Mouse (Mus musculus) bone marrow macrophage, adult 2 months (primary cell): ENCODE results near the gene Spsb4. TPM values are rescaled to one million over a fixed set of nuclear protein-coding genes. Genes with fewer than 3 reads are reported as not detected.

Experiments
- H3K27ac ChIP-seq: 2 replicates; pipeline ENCODE4 v1.5.1; 2012; ENCODE audit warnings: low read depth, low read length; ENCODE audit not compliant: insufficient read depth
- H3K4me1 ChIP-seq: 2 replicates; pipeline ENCODE4 v1.6.1; 2012; ENCODE audit warnings: low read length; ENCODE audit not compliant: control insufficient read depth, insufficient read depth
- H3K4me3 ChIP-seq: 2 replicates; pipeline ENCODE4 v1.5.1; 2012; ENCODE audit warnings: mild to moderate bottlenecking, low read length, moderate library complexity; ENCODE audit not compliant: insufficient read depth
- CTCF ChIP-seq: IDR thresholded peaks from 2 replicates; pipeline ENCODE4 v1.5.1; 2012; ENCODE audit warnings: low read depth, mild to moderate bottlenecking, low read length, moderate library complexity
- POLR2A ChIP-seq: IDR thresholded peaks from 2 replicates; pipeline ENCODE4 v1.6.1; 2012; ENCODE audit warnings: mild to moderate bottlenecking, low read depth, low read length, borderline replicate concordance
- polyA plus RNA-seq: library from polyadenylated mRNA; stranded (reverse); fragments of >200 nt; gene quantifications from 2 replicates; pipeline ENCODE4 v1.2.4, GENCODE M21; 2012; ENCODE audit not compliant: missing spikeins, insufficient read depth, insufficient read length

The Spsb4 gene
- not detected in 2 replicates for polyA plus RNA-seq

DNA sequence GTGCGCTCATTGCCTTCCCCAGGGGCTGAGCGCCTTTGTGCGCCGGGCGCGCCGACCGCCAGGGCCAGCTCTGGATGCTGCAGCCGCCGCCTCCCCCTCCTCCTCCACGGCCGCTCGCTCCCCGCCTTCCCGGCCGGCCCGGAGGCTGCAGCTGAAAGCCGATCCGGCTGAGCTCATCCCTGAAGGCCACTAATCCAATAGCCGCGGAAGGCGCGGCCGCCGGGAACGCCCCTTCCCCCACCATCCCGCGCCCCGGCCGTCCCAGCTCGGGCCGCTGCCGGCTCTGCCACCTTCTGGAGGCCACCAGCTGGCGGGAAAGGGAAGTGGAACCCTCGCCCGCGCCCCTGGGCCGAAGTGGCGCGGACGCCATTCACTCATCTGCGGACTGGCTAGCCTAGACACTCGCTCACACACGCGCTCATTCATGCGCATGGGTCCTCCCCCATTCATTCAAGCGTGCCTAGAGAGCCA is at the start of gene Spsb4:
Spsb4 (minus strand) TSS at position 167 of the 471 bp plus-strand sequence.
- no peak for TF ChIP-seq POLR2A
- TF ChIP-seq CTCF: no peak

DNA sequence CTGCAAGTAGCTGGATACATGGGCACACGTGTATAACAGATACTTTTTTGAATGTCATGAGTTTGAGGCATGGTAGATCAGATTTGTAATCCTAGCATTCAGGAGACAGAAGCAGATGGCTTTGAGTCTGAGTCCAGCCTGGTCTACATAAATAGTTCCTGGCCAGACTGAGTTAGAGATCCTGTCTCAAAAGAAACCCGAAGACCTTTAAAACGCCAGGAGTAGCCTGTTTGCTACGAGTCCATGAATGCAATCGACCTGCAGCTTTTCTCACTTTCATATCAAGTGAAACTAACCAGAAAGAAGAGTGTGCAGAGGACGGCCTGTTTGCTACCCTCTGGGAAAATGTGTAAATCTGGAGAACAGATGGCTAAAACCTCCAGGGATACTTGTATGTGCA is 49.1 kb upstream of the Spsb4 start:
- peaks cover 3% of the 10 kb centered on the region; the same call in 1 of the 2 replicates for H3K4me1 ChIP-seq
- no peak overlapping the region for H3K4me3 ChIP-seq
- no peak overlapping the region for H3K27ac ChIP-seq
- TF ChIP-seq CTCF (no peak), POLR2A (no peak)

More for the DNA sequence above, at the start of gene Spsb4:
- Histone ChIP-seq H3K4me3 (peak within 1 kb of the TSS; percentile 50), H3K4me1 (peaks cover 5% of the 10 kb centered on the region; the same call in 1 of the 2 replicates), H3K27ac (no peak within 1 kb of the TSS)

DNA sequence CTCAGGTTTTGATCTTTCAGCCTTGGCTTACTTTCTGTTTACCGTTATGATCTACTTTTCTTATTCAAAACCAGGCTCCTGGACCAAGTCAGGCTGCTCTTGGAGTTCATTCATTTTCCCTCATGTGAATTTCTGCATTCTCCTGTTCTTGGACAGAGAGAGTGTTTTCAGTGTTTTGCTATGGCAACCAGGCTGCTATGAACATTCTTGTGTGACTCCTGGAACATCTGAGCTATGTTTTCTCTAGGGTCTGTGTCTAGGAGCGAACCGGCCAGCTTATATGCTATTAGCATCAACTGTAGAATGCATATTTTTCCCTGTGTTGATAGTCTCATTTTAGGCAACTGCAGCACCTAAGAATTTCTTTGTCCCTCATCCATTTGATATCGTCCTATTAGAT is 47.2 kb upstream of the Spsb4 start:
- no peak overlapping the region for H3K4me3 ChIP-seq
- no peak overlapping the region for H3K27ac ChIP-seq
- no peak for TF ChIP-seq POLR2A
- TF ChIP-seq CTCF: no peak
- peaks cover 3% of the 10 kb centered on the region; the same call in 1 of the 2 replicates for H3K4me1 ChIP-seq

DNA sequence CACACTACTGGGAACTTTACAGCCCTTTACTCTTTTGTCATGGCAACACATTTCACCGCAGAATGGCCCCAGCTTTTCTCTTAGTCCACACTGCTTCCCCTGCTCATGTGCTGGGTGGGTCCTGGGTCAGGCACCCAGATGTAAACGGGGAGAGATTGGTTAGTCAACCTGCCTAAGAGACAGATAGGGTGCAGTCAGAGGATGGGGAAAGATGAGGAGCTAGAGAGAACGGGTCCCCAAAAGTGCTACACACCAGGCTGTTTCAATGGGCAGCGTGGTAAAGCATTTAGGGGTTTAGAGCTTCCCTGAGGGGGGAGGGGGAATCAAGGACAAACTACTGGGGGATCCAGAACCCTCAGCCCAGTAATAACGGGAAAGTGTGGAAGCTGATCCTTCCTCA is 46.6 kb upstream of the Spsb4 start:
- no peak overlapping the region for H3K4me3 ChIP-seq

DNA sequence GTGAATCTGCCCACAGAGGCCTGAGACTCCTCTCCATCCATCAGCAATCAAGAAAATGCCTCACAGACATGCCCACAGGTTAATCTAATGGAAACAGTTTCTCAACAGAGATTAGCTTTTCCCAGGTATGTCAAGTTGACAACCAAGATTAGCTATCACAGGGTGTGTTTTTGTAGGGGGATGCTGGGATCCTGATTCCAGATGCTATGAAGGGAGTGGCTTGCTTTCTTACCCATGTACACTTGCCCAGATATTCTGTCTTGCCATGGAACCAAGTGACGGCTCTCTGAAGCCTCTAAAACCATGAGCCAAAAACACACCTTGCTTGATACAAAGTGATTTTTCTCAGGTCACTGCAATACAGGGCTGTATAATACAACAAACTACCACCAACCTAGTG is 45.5 kb upstream of the Spsb4 start:
- Histone ChIP-seq H3K4me3 (no peak overlapping the region), H3K4me1 (peaks cover 3% of the 10 kb centered on the region; the same call in 1 of the 2 replicates), H3K27ac (no peak overlapping the region)
- TF ChIP-seq POLR2A (no peak), CTCF (no peak)

More for the DNA sequence above, 46.6 kb upstream of the Spsb4 start:
- TF ChIP-seq CTCF: no peak
- TF ChIP-seq POLR2A: no peak
- Histone ChIP-seq H3K4me1 (peaks cover 3% of the 10 kb centered on the region; the same call in 1 of the 2 replicates), H3K27ac (no peak overlapping the region)

DNA sequence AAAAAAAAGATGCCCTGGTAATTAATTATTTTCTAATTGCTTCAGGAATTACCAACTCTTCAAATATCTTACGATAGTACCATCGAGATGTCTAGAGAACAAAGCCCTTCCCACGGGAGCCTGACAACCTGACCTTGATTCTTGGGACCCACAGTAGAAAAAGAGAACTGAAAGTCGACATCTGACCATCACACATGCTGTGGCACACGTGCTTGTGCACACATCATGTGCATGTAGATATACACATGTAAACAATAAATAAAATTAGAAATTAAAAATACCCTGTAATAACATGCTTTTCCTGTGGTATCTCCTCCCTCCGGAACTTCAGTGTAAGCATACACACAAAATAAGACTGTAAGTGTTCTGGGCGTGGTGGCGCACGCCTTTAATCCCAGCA is 43.1 kb upstream of the Spsb4 start:
- no peak overlapping the region for H3K4me3 ChIP-seq
- no peak overlapping the region for H3K27ac ChIP-seq
- TF ChIP-seq CTCF (no peak), POLR2A (no peak)
- H3K4me1 ChIP-seq: no peaks in the 10 kb centered on the region; the same call in 1 of the 2 replicates

DNA sequence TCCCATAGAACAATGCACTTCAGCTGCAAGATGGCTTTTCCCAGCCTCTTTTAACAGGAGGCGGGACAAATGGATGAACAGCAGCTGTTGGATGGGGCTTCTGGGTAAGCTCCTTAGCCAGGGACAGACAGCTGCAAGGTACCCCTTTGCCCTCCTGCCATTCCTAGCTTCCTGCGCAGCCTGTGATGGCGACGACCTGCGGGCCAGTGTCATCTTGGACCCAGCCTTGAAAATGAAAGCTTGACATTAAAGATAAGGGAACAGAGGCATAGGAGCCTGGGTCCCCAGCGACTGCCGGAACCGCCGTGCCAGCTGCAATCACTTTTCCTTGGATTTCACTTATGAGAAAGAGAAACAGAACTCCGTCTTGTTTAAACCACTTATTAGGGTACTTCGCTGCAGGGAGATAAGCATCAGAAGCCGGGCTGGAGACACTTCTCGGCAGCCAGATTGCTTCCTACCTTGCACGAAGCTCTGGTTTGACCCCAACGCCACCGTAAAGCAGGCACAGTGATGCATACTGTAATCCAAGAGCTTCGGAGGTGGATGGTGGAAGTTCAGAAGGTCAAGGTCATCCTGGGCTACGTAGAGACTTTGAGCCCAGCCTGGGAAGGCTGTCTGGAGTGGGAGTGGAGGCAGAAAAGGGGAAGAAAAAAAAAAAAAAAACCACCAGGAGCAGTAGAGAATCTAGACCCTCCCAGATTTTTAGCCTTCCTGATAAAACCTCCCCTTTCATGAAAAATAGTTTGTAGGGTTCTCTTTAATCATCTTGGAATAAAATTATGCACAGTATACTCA is 38.1 kb upstream of the Spsb4 start:
- no peaks in the 10 kb centered on the region for H3K4me1 ChIP-seq
- TF ChIP-seq CTCF (no peak), POLR2A (no peak)
- H3K4me3 ChIP-seq: no peak overlapping the region
- no peak overlapping the region for H3K27ac ChIP-seq

DNA sequence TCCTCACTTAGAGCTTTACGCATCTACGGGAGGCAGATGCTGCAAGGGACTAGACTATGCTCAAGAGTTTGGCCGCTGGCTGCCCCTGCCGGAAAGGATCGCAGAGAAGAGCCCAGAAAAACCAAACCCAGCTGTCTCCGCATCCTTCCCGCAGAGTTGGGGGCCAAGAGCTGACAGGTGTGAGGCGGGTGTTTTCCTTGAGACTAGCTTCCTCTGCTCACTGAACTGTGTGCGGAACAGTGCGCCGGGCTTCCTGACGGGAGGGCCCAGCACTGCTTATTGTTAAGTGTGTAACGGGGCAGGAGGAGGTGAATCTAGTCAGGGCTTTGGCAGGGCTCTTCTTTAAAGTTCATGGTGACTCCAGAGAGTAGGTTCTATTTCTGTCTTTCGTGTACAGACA is 37.3 kb upstream of the Spsb4 start:
- H3K4me3 ChIP-seq: no peak overlapping the region
- H3K27ac ChIP-seq: no peak overlapping the region
- no peaks in the 10 kb centered on the region for H3K4me1 ChIP-seq
- TF ChIP-seq CTCF: no peak
- no peak for TF ChIP-seq POLR2A

DNA sequence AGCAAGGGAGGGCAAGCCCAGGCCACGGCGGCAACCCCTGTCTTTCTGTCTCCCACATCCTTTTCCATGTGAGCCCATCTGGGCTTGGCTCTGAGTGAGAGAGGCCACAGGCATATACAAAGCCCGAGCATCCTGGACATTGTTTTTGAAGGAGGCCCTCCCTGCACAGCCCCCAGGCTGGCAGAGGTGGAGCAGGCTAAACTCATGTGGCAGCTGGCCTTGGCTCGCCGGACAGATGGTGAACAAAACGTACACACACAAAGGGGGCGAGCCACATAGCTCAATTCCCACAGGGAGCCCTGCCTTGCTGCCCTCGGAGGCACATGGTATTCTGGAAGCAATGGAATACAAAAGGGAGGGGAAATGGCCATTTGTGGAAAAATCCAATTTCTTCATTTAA is 32.5 kb upstream of the Spsb4 start:
- H3K4me1 ChIP-seq: no peaks in the 10 kb centered on the region
- no peak overlapping the region for H3K4me3 ChIP-seq
- TF ChIP-seq POLR2A (no peak), CTCF (no peak)
- H3K27ac ChIP-seq: no peak overlapping the region

DNA sequence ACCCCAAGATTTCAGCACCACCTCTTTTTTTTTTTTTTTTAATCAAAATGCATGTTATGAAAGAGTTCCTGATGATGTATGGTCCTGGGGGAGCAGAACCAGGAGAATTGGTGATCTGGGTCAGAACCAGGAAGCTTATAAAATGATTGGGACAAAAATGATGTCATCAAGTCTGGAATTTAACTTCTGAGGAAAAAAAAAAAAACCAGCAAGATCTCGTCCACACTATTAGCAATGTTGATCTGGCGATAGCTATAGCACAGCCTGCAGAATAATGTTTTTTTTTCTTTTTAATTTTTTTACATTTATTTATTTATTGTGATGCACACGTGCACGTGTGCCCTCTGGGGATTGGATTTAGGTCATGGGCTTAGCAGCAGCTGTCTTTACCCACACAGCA is 27.6 kb upstream of the Spsb4 start:
- H3K27ac ChIP-seq: no peak overlapping the region
- TF ChIP-seq CTCF (no peak), POLR2A (no peak)
- H3K4me3 ChIP-seq: no peak overlapping the region
- no peaks in the 10 kb centered on the region for H3K4me1 ChIP-seq
